Mouse (Mus musculus): ENCODE data around the gene Sobp. TPM values are rescaled to one million over a fixed set of nuclear protein-coding genes. Genes with fewer than 3 reads are reported as not detected.
A peak's percentile ranks its signal among the peaks of the same experiment; 100 is the strongest.

Sobp gene
- polyA plus RNA-seq, 1 experiment from 2014 or later, result 2.4 TPM

DNA sequence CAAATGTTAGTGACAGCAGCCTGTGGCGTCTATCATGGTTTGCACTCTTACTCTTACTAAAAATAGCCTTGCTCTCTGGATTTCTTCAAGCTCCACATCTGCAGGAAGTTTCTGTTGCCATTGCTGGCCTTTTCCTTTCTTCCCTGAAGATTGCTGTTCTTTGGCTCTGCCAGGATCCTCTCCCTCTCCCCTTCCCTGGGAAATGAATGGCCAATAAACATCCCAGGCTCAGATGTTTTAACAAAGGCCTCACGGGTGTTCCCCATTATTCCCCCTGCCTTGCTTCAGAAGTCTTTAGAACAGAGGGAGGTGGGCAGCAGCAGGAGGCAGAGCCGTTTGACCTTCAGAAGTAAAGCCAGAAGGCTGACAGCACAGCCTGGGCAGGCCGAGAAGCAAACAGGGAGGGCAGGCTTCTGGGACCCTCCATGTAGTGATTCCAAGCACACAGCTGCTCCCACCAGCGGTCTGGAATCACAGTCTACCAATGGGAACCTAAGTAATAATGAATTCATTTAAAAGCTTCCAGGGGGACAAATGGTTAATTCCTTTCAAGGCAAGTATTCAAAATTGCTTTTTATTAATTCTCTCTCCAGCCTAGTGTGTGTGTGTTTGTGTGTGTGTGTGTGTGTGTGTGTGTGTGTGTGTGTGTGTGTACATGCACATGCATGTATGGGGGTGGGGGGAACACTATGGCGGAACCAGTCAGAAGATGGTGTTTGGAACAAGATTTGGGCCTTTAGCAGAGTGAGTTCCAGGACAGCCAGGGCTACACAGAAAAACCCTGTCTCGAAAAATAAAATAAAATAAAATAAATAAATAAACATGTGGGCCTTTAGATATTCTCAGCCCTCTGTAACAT lies 130.8 kb downstream of the Sobp start:
- WGBS (ENCODE audit: insufficient replicate concordance), result 26% methylated on average over 7 of the region's 7 CpGs
- H3K9ac ChIP-seq (ENCODE audit: low read depth, low read length), result peak overlapping the region; percentile 63
- H3K36me3 ChIP-seq (ENCODE audit: control insufficient read depth, insufficient read depth, low read length), result no peaks in the 10 kb centered on the region
- ATAC-seq (replicated peaks; ENCODE audit: insufficient number of reproducible peaks, low FRiP score, low TSS enrichment), result peak; percentile 55; the same call in 1 of the 2 replicates
- peaks cover 35% of the 10 kb centered on the region for H3K4me1 ChIP-seq (ENCODE audit: control insufficient read depth, insufficient read depth, low read length)
- no peak overlapping the region for H3K4me3 ChIP-seq (ENCODE audit: low read depth, low read length)
- H3K27me3 ChIP-seq (ENCODE audit: control insufficient read depth, insufficient read depth, low read length), result no peaks in the 10 kb centered on the region
- peak overlapping the region; percentile 85 for H3K27ac ChIP-seq (ENCODE audit: low read depth, low read length)
- H3K9me3 ChIP-seq (replicated peaks; ENCODE audit: control insufficient read depth, low read length), result no peaks in the 10 kb centered on the region; the same call in 1 of the 2 replicates
- H3K4me2 ChIP-seq, result peak overlapping the region; percentile 12

DNA sequence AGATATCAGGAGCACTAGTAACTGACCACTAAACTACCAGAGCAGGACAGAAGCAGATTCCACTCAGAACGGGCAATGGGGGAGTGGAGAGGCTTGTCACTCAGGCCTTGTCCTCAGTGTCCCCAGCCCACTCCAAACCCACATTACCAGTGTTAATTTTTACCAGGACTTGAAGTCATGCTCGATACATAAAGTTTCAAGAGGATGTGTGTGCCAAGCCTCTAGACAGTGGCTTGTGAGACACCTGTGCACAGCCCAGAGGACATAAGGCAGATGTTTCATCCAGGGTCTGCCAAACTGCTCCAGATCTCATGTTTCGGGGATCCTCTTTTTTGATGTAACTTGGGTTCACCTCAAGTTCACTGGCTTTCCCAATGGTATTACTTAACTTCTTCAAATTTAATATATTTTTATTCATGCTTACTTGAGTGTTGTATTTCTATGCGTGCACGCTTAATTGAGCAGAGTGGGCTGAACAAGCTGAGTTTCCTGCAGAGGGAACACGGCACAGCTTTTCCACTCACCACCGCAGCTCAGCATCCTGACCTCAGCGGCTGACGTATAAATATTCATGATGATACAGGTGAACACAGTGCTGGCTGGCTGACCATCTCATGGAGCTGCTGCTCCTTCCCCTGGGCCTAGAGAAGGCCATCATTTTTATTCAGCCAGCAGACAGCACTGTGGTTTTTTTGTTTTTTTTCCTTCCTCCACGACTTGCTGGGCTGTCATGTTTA lies 131.6 kb downstream of the Sobp start:
- H3K4me1 ChIP-seq (ENCODE audit: control insufficient read depth, insufficient read depth, low read length), result peaks cover 31% of the 10 kb centered on the region
- no peak overlapping the region; the same call in 1 of the 2 replicates for H3K9ac ChIP-seq (ENCODE audit: low read depth, low read length)
- no peak overlapping the region for H3K4me3 ChIP-seq (ENCODE audit: low read depth, low read length)
- no peak for ATAC-seq (replicated peaks; ENCODE audit: insufficient number of reproducible peaks, low FRiP score, low TSS enrichment)
- 47% methylated on average over 10 of the region's 10 CpGs for WGBS (ENCODE audit: insufficient replicate concordance)
- H3K27ac ChIP-seq (ENCODE audit: low read depth, low read length), result peak overlapping the region; percentile 85
- no peaks in the 10 kb centered on the region for H3K27me3 ChIP-seq (ENCODE audit: control insufficient read depth, insufficient read depth, low read length)
- H3K4me2 ChIP-seq, result peak overlapping the region; percentile 12
- no peaks in the 10 kb centered on the region for H3K36me3 ChIP-seq (ENCODE audit: control insufficient read depth, insufficient read depth, low read length)
- no peaks in the 10 kb centered on the region; the same call in 1 of the 2 replicates for H3K9me3 ChIP-seq (replicated peaks; ENCODE audit: control insufficient read depth, low read length)

DNA sequence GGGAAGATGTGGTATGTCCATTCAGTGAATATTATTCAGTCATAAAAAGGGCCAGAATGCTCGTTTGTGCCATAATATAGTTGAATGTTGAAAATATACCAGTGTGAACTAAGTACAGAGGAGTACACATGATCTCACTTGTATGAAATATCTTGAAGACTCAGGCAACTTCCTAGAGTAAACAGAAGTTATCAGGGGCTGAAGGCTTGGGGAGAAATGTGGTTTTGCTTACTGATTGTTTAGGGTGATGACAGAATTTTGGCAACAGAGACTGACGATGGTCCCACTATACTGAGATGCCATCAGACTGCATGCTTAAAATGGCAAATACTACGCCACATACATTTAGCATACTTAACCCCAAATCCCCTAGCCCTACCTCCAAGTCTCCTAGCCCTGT lies 132.5 kb downstream of the Sobp start:
- WGBS (ENCODE audit: insufficient replicate concordance), result 60% methylated on average over 3 of the region's 3 CpGs
- Histone ChIP-seq H3K4me1 (ENCODE audit: control insufficient read depth, insufficient read depth, low read length) (peaks cover 35% of the 10 kb centered on the region), H3K4me3 (ENCODE audit: low read depth, low read length) (no peak overlapping the region), H3K27me3 (ENCODE audit: control insufficient read depth, insufficient read depth, low read length) (no peaks in the 10 kb centered on the region), H3K36me3 (ENCODE audit: control insufficient read depth, insufficient read depth, low read length) (no peaks in the 10 kb centered on the region), H3K27ac (ENCODE audit: low read depth, low read length) (no peak overlapping the region), H3K9ac (ENCODE audit: low read depth, low read length) (no peak overlapping the region), H3K4me2 (no peak overlapping the region), H3K9me3 (replicated peaks; ENCODE audit: control insufficient read depth, low read length) (no peaks in the 10 kb centered on the region; the same call in 1 of the 2 replicates)
- no peak for ATAC-seq (replicated peaks; ENCODE audit: insufficient number of reproducible peaks, low FRiP score, low TSS enrichment)

DNA sequence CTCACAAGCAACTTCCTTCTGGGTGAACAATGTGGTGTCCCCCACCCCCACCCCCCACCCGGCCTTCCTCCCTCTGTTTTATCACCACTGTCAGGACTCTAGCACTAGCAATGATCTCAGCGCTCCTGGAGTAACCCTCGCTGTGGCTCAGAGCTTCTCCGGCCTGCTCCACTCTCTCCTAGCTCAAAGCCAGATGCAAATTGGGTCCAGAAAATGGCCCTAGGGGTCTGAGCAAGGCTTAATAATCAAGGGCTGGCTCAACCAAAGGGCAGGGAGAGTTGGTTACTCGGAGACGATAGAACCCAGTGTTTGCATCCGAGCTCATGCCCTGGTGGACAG lies 136.9 kb downstream of the Sobp start:
- H3K9me3 ChIP-seq (replicated peaks; ENCODE audit: control insufficient read depth, low read length), result no peaks in the 10 kb centered on the region; the same call in 1 of the 2 replicates
- no peak for ATAC-seq (replicated peaks; ENCODE audit: insufficient number of reproducible peaks, low FRiP score, low TSS enrichment)
- no peak overlapping the region for H3K9ac ChIP-seq (ENCODE audit: low read depth, low read length)
- no peaks in the 10 kb centered on the region for H3K36me3 ChIP-seq (ENCODE audit: control insufficient read depth, insufficient read depth, low read length)
- no peaks in the 10 kb centered on the region for H3K27me3 ChIP-seq (ENCODE audit: control insufficient read depth, insufficient read depth, low read length)
- H3K27ac ChIP-seq (ENCODE audit: low read depth, low read length), result no peak overlapping the region
- peaks cover 34% of the 10 kb centered on the region for H3K4me1 ChIP-seq (ENCODE audit: control insufficient read depth, insufficient read depth, low read length)
- no peak overlapping the region for H3K4me2 ChIP-seq
- 50% methylated on average over 7 of the region's 7 CpGs for WGBS (ENCODE audit: insufficient replicate concordance)
- no peak overlapping the region for H3K4me3 ChIP-seq (ENCODE audit: low read depth, low read length)

DNA sequence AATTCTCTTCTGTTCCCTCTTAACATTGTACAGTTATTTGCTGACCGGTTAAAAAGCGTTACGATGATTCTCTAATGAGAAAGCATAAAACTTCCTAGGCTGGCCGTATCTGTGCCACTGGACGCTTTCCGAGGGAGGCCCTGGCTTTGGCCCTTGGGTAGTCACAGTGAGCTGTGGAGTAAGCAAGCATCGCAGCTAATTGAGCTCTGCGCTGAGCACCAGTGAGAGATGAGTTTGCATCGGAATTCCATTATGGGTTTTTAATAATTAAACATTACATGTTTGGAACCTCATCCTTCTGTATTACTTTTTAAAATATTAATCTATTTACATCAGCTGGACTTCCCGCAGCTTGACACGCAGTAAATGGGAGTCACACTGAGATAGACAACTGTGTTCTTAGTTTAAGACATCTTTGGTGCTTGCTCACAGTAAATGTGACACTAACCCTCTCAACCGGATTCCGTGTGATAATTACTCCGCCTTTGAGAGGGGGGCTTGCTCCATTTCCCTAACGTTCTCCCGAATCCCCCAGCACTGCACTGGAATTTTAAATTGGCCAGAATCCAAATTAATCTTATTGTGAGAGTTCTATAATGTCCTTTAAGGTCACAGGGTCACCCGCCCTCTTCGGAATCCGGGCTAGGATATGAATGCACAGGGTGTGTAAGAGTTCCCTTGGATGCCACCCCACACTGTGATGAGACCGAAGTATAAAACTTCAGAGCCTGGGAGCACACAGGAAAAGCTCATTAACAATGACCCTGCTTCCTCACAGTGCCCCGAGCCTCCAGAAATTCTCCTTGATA lies 137.5 kb downstream of the Sobp start:
- Histone ChIP-seq H3K4me3 (ENCODE audit: low read depth, low read length) (no peak overlapping the region), H3K9me3 (replicated peaks; ENCODE audit: control insufficient read depth, low read length) (no peaks in the 10 kb centered on the region; the same call in 1 of the 2 replicates), H3K9ac (ENCODE audit: low read depth, low read length) (no peak overlapping the region), H3K4me2 (no peak overlapping the region), H3K4me1 (ENCODE audit: control insufficient read depth, insufficient read depth, low read length) (peaks cover 32% of the 10 kb centered on the region), H3K36me3 (ENCODE audit: control insufficient read depth, insufficient read depth, low read length) (no peaks in the 10 kb centered on the region), H3K27me3 (ENCODE audit: control insufficient read depth, insufficient read depth, low read length) (no peaks in the 10 kb centered on the region), H3K27ac (ENCODE audit: low read depth, low read length) (no peak overlapping the region)
- WGBS (ENCODE audit: insufficient replicate concordance), result 75% methylated on average over 21 of the region's 21 CpGs
- ATAC-seq (replicated peaks; ENCODE audit: insufficient number of reproducible peaks, low FRiP score, low TSS enrichment), result no peak

DNA sequence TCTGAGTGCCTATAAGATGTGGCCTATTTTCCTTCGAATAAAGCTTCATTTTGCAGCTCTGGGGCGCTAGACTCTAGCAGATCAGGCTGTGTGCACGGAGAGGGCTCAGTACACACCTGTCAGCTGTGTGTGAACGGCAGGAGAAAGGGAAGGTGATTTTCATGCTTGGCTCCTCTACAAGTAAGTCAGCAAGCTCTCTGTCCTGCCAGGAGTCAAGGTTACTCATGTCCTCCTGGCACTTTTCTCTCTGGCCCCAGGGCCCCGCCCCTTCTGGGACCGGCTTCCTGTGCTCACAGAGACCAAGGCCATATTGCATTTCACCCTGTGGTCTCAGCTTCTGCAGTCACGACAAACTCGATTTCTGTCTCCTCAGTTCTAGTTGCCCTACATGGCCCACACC lies 138.8 kb downstream of the Sobp start:
- Histone ChIP-seq H3K9me3 (replicated peaks; ENCODE audit: control insufficient read depth, low read length) (no peaks in the 10 kb centered on the region; the same call in 1 of the 2 replicates), H3K4me2 (no peak overlapping the region), H3K9ac (ENCODE audit: low read depth, low read length) (no peak overlapping the region), H3K27ac (ENCODE audit: low read depth, low read length) (no peak overlapping the region), H3K36me3 (ENCODE audit: control insufficient read depth, insufficient read depth, low read length) (no peaks in the 10 kb centered on the region), H3K4me1 (ENCODE audit: control insufficient read depth, insufficient read depth, low read length) (peaks cover 32% of the 10 kb centered on the region), H3K4me3 (ENCODE audit: low read depth, low read length) (no peak overlapping the region), H3K27me3 (ENCODE audit: control insufficient read depth, insufficient read depth, low read length) (no peaks in the 10 kb centered on the region)
- ATAC-seq (replicated peaks; ENCODE audit: insufficient number of reproducible peaks, low FRiP score, low TSS enrichment), result no peak
- WGBS (ENCODE audit: insufficient replicate concordance), result 61% methylated on average over 8 of the region's 8 CpGs

DNA sequence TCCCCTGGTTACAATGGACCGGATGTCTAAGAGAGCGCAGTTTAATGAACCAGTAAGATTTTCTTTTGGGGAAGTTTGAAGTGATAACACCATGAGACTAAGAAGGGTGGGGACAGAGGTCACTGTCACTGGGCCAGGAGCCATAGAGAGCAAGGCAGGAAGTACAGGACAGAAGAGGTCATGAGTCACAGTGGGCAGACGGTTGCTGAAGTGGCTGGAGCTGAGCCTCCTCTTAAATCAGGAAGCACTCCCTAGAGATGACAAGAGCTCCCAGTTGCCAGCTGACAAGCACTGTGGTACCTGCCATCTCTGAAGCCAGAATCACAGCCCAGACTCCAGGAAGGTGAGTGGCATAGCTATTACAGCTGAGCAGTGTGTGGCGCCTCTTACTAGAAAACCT lies 139.5 kb downstream of the Sobp start:
- WGBS (ENCODE audit: insufficient replicate concordance), result 52% methylated on average over 4 of the region's 4 CpGs
- peaks cover 32% of the 10 kb centered on the region for H3K4me1 ChIP-seq (ENCODE audit: control insufficient read depth, insufficient read depth, low read length)
- ATAC-seq (replicated peaks; ENCODE audit: insufficient number of reproducible peaks, low FRiP score, low TSS enrichment), result peak; percentile 53

DNA sequence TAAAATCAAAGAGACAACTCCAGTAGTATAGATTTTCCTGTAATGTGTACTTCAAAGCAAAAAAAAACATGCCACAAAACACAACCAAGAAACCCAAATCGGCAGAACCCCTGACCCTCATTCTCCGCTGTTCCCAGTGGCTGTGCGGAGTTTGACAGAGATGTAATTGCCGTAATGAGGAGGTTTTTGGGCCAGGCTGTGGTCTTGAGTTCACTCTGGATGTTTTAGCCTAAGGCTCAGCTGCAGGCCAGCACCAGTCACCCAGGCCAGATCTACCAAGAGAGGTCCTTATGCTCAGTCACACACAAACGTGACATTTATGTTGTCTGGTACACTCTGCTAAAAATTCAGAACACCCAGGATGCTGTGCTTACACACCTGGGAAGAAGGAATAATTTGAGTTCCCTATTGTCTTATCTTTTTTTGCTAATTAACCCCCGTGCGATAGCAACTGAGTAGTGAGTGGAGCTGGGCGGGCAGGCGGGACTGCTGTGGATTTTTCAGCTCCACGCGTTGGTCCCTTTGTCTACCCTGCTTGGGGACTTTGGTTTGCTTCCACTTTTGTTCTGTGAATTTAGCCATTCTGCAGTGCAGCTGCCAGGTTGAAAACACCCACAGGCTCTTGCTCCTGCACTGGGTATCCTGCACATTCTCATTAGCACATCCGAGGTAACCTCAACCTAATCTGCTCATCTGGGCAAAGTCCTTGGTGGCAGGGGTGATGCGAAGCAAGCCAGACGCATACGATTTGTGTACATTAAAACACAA lies 140.7 kb downstream of the Sobp start:
- Histone ChIP-seq H3K9ac (ENCODE audit: low read depth, low read length) (no peak overlapping the region), H3K27me3 (ENCODE audit: control insufficient read depth, insufficient read depth, low read length) (no peaks in the 10 kb centered on the region)
- 82% methylated on average over 15 of the region's 15 CpGs for WGBS (ENCODE audit: insufficient replicate concordance)

More for the DNA sequence above, 139.5 kb downstream of the Sobp start:
- Histone ChIP-seq H3K9ac (ENCODE audit: low read depth, low read length) (no peak overlapping the region), H3K4me2 (no peak overlapping the region), H3K36me3 (ENCODE audit: control insufficient read depth, insufficient read depth, low read length) (no peaks in the 10 kb centered on the region), H3K27ac (ENCODE audit: low read depth, low read length) (peak overlapping the region; percentile 57), H3K9me3 (replicated peaks; ENCODE audit: control insufficient read depth, low read length) (no peaks in the 10 kb centered on the region; the same call in 1 of the 2 replicates), H3K27me3 (ENCODE audit: control insufficient read depth, insufficient read depth, low read length) (no peaks in the 10 kb centered on the region), H3K4me3 (ENCODE audit: low read depth, low read length) (no peak overlapping the region)

More for the DNA sequence above, 140.7 kb downstream of the Sobp start:
- no peak for ATAC-seq (replicated peaks; ENCODE audit: insufficient number of reproducible peaks, low FRiP score, low TSS enrichment)
- H3K9me3 ChIP-seq (replicated peaks; ENCODE audit: control insufficient read depth, low read length), result no peaks in the 10 kb centered on the region
- H3K4me3 ChIP-seq (ENCODE audit: low read depth, low read length), result no peak overlapping the region
- no peak overlapping the region for H3K4me2 ChIP-seq
- H3K36me3 ChIP-seq (ENCODE audit: control insufficient read depth, insufficient read depth, low read length), result no peaks in the 10 kb centered on the region
- peaks cover 32% of the 10 kb centered on the region for H3K4me1 ChIP-seq (ENCODE audit: control insufficient read depth, insufficient read depth, low read length)
- H3K27ac ChIP-seq (ENCODE audit: low read depth, low read length), result no peak overlapping the region

Measured in heart, embryonic 11.5 days (tissue).